Mouse (Mus musculus): ENCODE data around the gene Ssbp4. TPM values are rescaled to one million over a fixed set of nuclear protein-coding genes. Genes with fewer than 3 reads are reported as not detected.

Gene Ssbp4
- polyA plus RNA-seq, 1 experiment from 2014 or later: 83.7 TPM

GRCm38 (mm10) chr8:70561357-70561756 is 47.3 kb downstream of the Ssbp4 start:
- H3K9me3 ChIP-seq (ENCODE audit: control insufficient read depth, low read length): no peaks in the 10 kb centered on the region
- no peak for ATAC-seq (ENCODE audit: insufficient number of reproducible peaks, insufficient read depth, low FRiP score, low read depth)
- H3K4me2 ChIP-seq (ENCODE audit: low read length): no peak overlapping the region
- H3K27ac ChIP-seq (replicated peaks in 1 of 2; ENCODE audit: control insufficient read depth in 1 of 2, insufficient read depth in 1 of 2, low read depth in 2 of 2, low read length in 2 of 2): peak overlapping the region; percentile 32 to 67
- H3K4me3 ChIP-seq (ENCODE audit: control insufficient read depth in 1 of 2, insufficient read depth in 1 of 2, low read depth in 1 of 2, low read length in 2 of 2): no peak overlapping the region
- H3K27me3 ChIP-seq (ENCODE audit: control insufficient read depth, insufficient read depth, low read length): no peaks in the 10 kb centered on the region
- H3K9ac ChIP-seq (ENCODE audit: low read length): peak overlapping the region; percentile 39
- H3K36me3 ChIP-seq (ENCODE audit: control insufficient read depth, insufficient read depth, low read length): peaks cover 8% of the 10 kb centered on the region; the same call in 1 of the 2 replicates
- WGBS: 28% methylated on average over 4 of the region's 4 CpGs
- peaks cover 53 to 72% of the 10 kb centered on the region in 2 experiments for H3K4me1 ChIP-seq (ENCODE audit: control insufficient read depth in 2 of 2, insufficient read depth in 2 of 2, low read length in 2 of 2)

GRCm38 (mm10) chr8:70560564-70560963 is 48.1 kb downstream of the Ssbp4 start:
- H3K9ac ChIP-seq (ENCODE audit: low read length): peak overlapping the region; percentile 42; the same call in 1 of the 2 replicates
- H3K9me3 ChIP-seq (ENCODE audit: control insufficient read depth, low read length): no peaks in the 10 kb centered on the region
- H3K36me3 ChIP-seq (ENCODE audit: control insufficient read depth, insufficient read depth, low read length): peaks cover 8% of the 10 kb centered on the region; the same call in 1 of the 2 replicates
- no peak overlapping the region for H3K4me3 ChIP-seq (ENCODE audit: control insufficient read depth in 1 of 2, insufficient read depth in 1 of 2, low read depth in 1 of 2, low read length in 2 of 2)
- H3K4me2 ChIP-seq (ENCODE audit: low read length): peak overlapping the region; percentile 16; the same call in 1 of the 2 replicates
- H3K4me1 ChIP-seq (ENCODE audit: control insufficient read depth in 2 of 2, insufficient read depth in 2 of 2, low read length in 2 of 2): peaks cover 50 to 66% of the 10 kb centered on the region in 2 experiments
- H3K27me3 ChIP-seq (ENCODE audit: control insufficient read depth, insufficient read depth, low read length): no peaks in the 10 kb centered on the region
- H3K27ac ChIP-seq (replicated peaks in 1 of 2; ENCODE audit: control insufficient read depth in 1 of 2, insufficient read depth in 1 of 2, low read depth in 2 of 2, low read length in 2 of 2): peak overlapping the region; percentile 13 to 67
- no peak for ATAC-seq (ENCODE audit: insufficient number of reproducible peaks, insufficient read depth, low FRiP score, low read depth)
- WGBS: 23% methylated on average over 3 of the region's 3 CpGs

- H3K9me3 ChIP-seq (ENCODE audit: control insufficient read depth, low read length): no peaks in the 10 kb centered on the region
- H3K4me3 ChIP-seq (ENCODE audit: control insufficient read depth in 1 of 2, insufficient read depth in 1 of 2, low read depth in 1 of 2, low read length in 2 of 2): no peak overlapping the region
- H3K9ac ChIP-seq (ENCODE audit: low read length): peak overlapping the region; percentile 42
- no peaks in the 10 kb centered on the region for H3K27me3 ChIP-seq (ENCODE audit: control insufficient read depth, insufficient read depth, low read length)
- peaks cover 46 to 61% of the 10 kb centered on the region in 2 experiments for H3K4me1 ChIP-seq (ENCODE audit: control insufficient read depth in 2 of 2, insufficient read depth in 2 of 2, low read length in 2 of 2)
- ATAC-seq (ENCODE audit: insufficient number of reproducible peaks, insufficient read depth, low FRiP score, low read depth): peak; percentile 15; the same call in 1 of the 2 replicates
- 53% methylated on average over 2 of the region's 2 CpGs for WGBS
- peak overlapping the region; percentile 13 to 67 for H3K27ac ChIP-seq (replicated peaks in 1 of 2; ENCODE audit: control insufficient read depth in 1 of 2, insufficient read depth in 1 of 2, low read depth in 2 of 2, low read length in 2 of 2)
- H3K4me2 ChIP-seq (ENCODE audit: low read length): no peak overlapping the region
- peaks cover 8% of the 10 kb centered on the region; the same call in 1 of the 2 replicates for H3K36me3 ChIP-seq (ENCODE audit: control insufficient read depth, insufficient read depth, low read length)
Measured at GRCm38 (mm10) chr8:70560096-70560495, 48.6 kb downstream of the Ssbp4 start.

- H3K9ac ChIP-seq (ENCODE audit: low read length): no peak overlapping the region; the same call in 1 of the 2 replicates
- peaks cover 8% of the 10 kb centered on the region; the same call in 1 of the 2 replicates for H3K36me3 ChIP-seq (ENCODE audit: control insufficient read depth, insufficient read depth, low read length)
- no peak overlapping the region for H3K4me2 ChIP-seq (ENCODE audit: low read length)
- H3K4me1 ChIP-seq (ENCODE audit: control insufficient read depth in 2 of 2, insufficient read depth in 2 of 2, low read length in 2 of 2): peaks cover 42 to 57% of the 10 kb centered on the region in 2 experiments
- WGBS: 81% methylated on average over 3 of the region's 3 CpGs
- H3K27ac ChIP-seq (replicated peaks in 1 of 2; ENCODE audit: control insufficient read depth in 1 of 2, insufficient read depth in 1 of 2, low read depth in 2 of 2, low read length in 2 of 2): 0 out of 4 replicates have a peak overlapping the region, but pooled peaks of 1 of the 2 experiments have one; percentile 72
- no peak for ATAC-seq (ENCODE audit: insufficient number of reproducible peaks, insufficient read depth, low FRiP score, low read depth)
- H3K4me3 ChIP-seq (ENCODE audit: control insufficient read depth in 1 of 2, insufficient read depth in 1 of 2, low read depth in 1 of 2, low read length in 2 of 2): no peak overlapping the region
- no peaks in the 10 kb centered on the region for H3K27me3 ChIP-seq (ENCODE audit: control insufficient read depth, insufficient read depth, low read length)
- no peaks in the 10 kb centered on the region for H3K9me3 ChIP-seq (ENCODE audit: control insufficient read depth, low read length)
Measured at GRCm38 (mm10) chr8:70558983-70559382, 49.7 kb downstream of the Ssbp4 start.

- H3K36me3 ChIP-seq (ENCODE audit: control insufficient read depth, insufficient read depth, low read length): peaks cover 8% of the 10 kb centered on the region; the same call in 1 of the 2 replicates
- peak overlapping the region in 1 of 2 experiments; percentile 72; a peak in 2 of 4 replicates for H3K27ac ChIP-seq (replicated peaks in 1 of 2; ENCODE audit: control insufficient read depth in 1 of 2, insufficient read depth in 1 of 2, low read depth in 2 of 2, low read length in 2 of 2)
- no peak overlapping the region for H3K4me2 ChIP-seq (ENCODE audit: low read length)
- peaks cover 49 to 62% of the 10 kb centered on the region in 2 experiments for H3K4me1 ChIP-seq (ENCODE audit: control insufficient read depth in 2 of 2, insufficient read depth in 2 of 2, low read length in 2 of 2)
- no peaks in the 10 kb centered on the region for H3K27me3 ChIP-seq (ENCODE audit: control insufficient read depth, insufficient read depth, low read length)
- peak overlapping the region; percentile 30; the same call in 1 of the 2 replicates for H3K9ac ChIP-seq (ENCODE audit: low read length)
- H3K9me3 ChIP-seq (ENCODE audit: control insufficient read depth, low read length): no peaks in the 10 kb centered on the region
- ATAC-seq (ENCODE audit: insufficient number of reproducible peaks, insufficient read depth, low FRiP score, low read depth): no peak
- H3K4me3 ChIP-seq (ENCODE audit: control insufficient read depth in 1 of 2, insufficient read depth in 1 of 2, low read depth in 1 of 2, low read length in 2 of 2): no peak overlapping the region
- WGBS: 48% methylated on average over 4 of the region's 4 CpGs
Measured at GRCm38 (mm10) chr8:70558334-70558733, 50.3 kb downstream of the Ssbp4 start.

GRCm38 (mm10) chr8:70555079-70555747 is 53.5 kb downstream of the Ssbp4 start:
- 91% methylated on average over 4 of the region's 4 CpGs for WGBS
- H3K9ac ChIP-seq (ENCODE audit: low read length): no peak overlapping the region
- H3K27me3 ChIP-seq (ENCODE audit: control insufficient read depth, insufficient read depth, low read length): no peaks in the 10 kb centered on the region
- no peak overlapping the region for H3K4me3 ChIP-seq (ENCODE audit: control insufficient read depth in 1 of 2, insufficient read depth in 1 of 2, low read depth in 1 of 2, low read length in 2 of 2)
- no peak overlapping the region for H3K27ac ChIP-seq (replicated peaks in 1 of 2; ENCODE audit: control insufficient read depth in 1 of 2, insufficient read depth in 1 of 2, low read depth in 2 of 2, low read length in 2 of 2)
- H3K36me3 ChIP-seq (ENCODE audit: control insufficient read depth, insufficient read depth, low read length): peaks cover 8% of the 10 kb centered on the region; the same call in 1 of the 2 replicates
- no peaks in the 10 kb centered on the region for H3K9me3 ChIP-seq (ENCODE audit: control insufficient read depth, low read length)
- no peak overlapping the region for H3K4me2 ChIP-seq (ENCODE audit: low read length)
- no peak for ATAC-seq (ENCODE audit: insufficient number of reproducible peaks, insufficient read depth, low FRiP score, low read depth)
- H3K4me1 ChIP-seq (ENCODE audit: control insufficient read depth in 2 of 2, insufficient read depth in 2 of 2, low read length in 2 of 2): peaks cover 45 to 60% of the 10 kb centered on the region in 2 experiments

GRCm38 (mm10) chr8:70553740-70554139 is 54.9 kb downstream of the Ssbp4 start:
- peak overlapping the region; percentile 11 to 49; a peak in 3 of 4 replicates for H3K27ac ChIP-seq (replicated peaks in 1 of 2; ENCODE audit: control insufficient read depth in 1 of 2, insufficient read depth in 1 of 2, low read depth in 2 of 2, low read length in 2 of 2)
- ATAC-seq (ENCODE audit: insufficient number of reproducible peaks, insufficient read depth, low FRiP score, low read depth): peak; percentile 37; the same call in 1 of the 2 replicates
- no peaks in the 10 kb centered on the region for H3K9me3 ChIP-seq (ENCODE audit: control insufficient read depth, low read length)
- H3K4me3 ChIP-seq (ENCODE audit: control insufficient read depth in 1 of 2, insufficient read depth in 1 of 2, low read depth in 1 of 2, low read length in 2 of 2): no peak overlapping the region
- peaks cover 38 to 50% of the 10 kb centered on the region in 2 experiments for H3K4me1 ChIP-seq (ENCODE audit: control insufficient read depth in 2 of 2, insufficient read depth in 2 of 2, low read length in 2 of 2)
- H3K36me3 ChIP-seq (ENCODE audit: control insufficient read depth, insufficient read depth, low read length): 0 out of 2 replicates have a peak, but pooled peaks cover 5% of the 10 kb centered on the region
- H3K9ac ChIP-seq (ENCODE audit: low read length): no peak overlapping the region
- H3K4me2 ChIP-seq (ENCODE audit: low read length): no peak overlapping the region
- H3K27me3 ChIP-seq (ENCODE audit: control insufficient read depth, insufficient read depth, low read length): no peaks in the 10 kb centered on the region

Data from heart, embryonic 14.5 days (tissue).